Mouse (Mus musculus) forelimb bud, embryonic 11.5 days (tissue): ENCODE data around the gene Bean1.
"Not testable (repeated sequence)": the region's sequence is repeated elsewhere in the genome, so short reads cannot be mapped to it uniquely, and the experiment has no call there.

Experiments used
- DNase-seq: peaks from one replicate; pipeline ENCODE4 v3.0.0-alpha.2; 2012; ENCODE audit warnings: low read depth, low spot score

Gene Bean1

GRCm38 (mm10) chr8:104242038-104242644 lies 71.9 kb downstream of the Bean1 start:
- DNase-seq, result no peak

DNA sequence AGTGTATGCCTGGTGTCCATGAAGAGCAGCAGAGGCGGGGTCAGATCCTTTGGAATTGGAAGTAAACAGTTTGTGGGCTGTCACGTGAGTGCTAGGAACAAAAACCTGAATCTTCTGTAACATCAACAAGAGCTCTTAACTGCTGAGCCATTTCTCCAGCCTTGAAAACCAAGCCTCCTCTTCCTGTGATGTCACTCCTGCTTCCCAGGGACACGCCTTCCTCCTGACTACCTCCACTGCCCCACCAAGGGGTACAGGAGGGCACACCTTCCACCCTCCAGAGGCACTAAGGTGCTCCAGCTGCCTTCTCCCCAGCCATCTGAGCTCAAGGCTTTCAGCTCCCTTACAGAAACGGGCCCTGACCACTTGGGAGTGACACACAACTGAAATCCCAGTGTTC lies 76.4 kb downstream of the Bean1 start:
- DNase-seq, result no peak

DNA sequence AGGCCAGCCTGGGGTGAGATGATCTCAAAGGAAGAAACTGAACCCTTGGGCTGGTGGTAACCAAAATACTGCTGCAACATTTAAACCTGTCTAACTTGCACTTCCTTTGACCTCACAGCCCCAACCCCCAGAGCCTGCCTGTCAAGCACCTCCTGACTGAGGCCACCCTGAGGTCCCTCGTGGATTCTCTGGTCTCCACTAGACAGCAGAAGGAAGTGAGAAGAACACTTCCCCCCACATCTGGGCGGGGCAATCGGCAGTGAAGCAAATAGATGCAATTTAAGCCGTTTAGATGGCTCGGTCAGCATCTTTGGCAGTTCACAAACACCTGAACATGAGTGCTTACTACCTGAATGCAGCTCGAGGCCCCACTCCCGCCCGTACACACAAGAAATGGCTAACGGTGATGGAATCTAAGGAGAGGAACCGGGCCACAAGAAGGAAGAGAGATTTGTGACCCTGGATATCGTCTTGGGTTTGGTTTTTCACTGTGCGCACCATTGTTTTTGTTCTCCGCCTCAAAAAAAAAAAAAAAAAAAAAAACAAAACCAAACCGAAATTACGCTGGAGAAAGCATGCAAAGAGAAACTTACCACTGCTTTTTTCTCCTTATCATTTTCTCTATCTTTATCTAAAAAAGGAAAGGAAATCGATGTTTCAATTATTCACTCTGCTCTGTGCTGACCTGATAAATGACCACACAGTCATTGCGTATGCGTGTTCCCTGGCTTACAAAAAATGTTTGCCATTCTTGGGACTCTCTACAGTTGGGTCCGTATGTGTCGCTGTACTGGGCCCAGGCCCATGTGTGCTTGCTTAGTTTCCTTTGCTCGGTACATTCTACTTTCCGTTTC lies 77.0 kb downstream of the Bean1 start:
- DNase-seq, result no peak

DNA sequence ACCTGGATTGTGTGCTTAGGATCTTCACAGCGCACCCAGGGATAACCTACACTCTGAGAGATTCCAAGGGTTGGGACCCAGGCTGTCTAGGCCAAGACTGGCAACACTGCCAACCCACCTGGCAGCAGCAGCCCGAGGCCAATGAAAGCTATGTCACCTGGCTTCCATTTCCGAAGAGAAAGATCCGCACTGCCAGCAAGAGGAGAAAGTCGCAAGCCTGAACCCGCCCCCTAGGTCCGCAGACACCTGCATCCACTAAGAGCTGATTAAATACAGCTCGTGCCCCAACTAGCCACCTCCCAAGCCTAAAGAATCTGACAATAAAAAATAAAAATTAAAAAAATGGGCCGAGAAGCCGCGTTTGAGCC lies 77.7 kb downstream of the Bean1 start:
- DNase-seq, result peak; percentile 5

- peak; percentile 58 for DNase-seq
Observed at GRCm38 (mm10) chr8:104248276-104248675, 78.0 kb downstream of the Bean1 start, which contains the start of gene Tk2. TSS of gene Tk2 (minus strand) at chr8:104248558.

DNA sequence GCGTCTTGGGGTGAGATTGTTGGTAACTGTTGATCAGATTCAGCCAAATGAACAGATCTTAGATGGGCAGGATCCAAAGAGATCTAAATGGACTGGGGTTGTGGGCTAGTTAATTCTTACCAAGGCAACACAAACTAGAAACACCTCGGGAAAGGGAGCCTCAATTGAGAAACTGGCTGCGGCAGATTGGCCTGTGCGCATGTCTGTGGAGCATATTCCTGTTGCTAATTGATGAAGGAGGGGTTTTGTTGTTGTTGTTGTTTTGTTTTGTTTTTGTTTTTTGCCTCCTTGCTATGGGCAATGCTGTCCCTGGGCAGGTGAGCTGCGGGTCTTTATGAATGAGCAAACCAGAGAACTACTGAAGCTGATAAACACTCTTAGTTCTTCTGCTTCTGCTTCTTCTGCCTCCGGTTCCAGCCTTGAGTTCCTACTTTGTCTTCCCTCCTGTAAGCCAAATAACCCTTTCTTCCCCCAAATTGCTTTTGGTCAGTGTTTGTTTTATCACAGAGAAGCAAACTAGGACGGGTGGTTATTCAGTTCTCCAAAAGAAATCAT lies 79.3 kb downstream of the Bean1 start:
- DNase-seq, result no peak

DNA sequence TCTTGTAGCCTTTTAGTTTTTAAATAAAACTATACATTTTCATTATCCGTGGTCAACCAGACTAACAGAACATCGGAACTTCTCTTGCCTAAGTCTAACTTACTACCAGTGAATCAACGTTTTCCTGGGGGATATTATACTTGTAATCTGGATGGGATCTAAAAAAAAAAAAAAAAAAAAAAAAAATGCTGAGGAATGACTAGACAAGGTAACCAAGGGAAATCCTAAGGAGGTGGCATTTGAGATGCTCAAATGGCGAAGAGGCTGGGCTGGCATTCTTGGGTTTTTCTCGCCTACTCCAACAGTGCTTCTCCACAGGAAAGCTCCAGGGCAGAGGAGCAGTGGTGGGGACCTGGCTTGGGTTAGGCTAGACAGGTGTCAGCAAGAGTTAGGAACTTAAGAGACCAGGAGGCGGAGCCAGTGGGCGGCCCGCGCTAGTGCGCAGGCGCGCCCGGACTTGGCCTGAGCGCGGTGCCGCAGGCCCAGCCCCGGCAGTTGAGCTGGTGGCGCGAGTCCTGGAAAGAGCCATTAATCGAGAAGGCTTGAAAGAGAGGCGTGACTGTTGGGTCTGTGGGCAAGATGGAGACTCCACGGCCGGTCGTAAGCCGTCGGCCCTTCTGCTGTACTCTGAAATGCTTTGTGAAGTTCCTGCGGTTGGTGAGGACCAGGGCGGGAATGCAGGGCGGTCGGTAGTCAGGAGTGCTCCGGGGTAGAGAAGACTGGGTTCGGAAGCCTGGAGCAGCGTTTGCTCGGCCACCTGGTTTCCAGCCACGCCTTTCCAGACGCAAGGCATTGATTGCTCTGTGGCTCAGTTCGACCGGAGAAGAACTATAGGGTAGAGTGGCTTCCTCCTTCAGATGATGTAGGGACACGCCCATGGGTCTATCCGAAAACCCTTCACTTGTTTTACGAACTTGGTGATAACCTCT lies 80.5 kb downstream of the Bean1 start, which contains the start of gene Cklf:
TSS of gene Cklf (plus strand) at position 423 of the 929 bp plus-strand sequence.
- DNase-seq, result peak; percentile 97

DNA sequence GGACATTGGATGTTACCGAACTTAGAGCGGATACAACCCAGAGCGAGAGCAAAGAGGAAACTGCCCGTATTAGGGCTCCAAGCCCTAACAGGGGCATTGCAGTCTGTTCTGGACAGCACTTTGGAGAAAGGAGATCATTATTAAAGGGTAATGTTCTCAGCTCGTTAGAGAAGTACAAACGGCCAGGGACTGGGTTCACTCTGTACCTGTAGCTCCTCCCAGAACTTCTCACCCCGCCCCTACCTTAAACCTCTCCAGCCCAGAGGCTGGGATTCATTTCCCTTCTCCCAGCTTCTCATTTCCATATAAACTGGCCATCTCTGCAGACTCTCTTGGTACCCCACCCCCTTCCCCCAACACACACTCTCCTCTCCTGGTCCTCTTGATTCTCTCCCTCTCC lies 81.2 kb downstream of the Bean1 start:
- peak; percentile 6 for DNase-seq

DNA sequence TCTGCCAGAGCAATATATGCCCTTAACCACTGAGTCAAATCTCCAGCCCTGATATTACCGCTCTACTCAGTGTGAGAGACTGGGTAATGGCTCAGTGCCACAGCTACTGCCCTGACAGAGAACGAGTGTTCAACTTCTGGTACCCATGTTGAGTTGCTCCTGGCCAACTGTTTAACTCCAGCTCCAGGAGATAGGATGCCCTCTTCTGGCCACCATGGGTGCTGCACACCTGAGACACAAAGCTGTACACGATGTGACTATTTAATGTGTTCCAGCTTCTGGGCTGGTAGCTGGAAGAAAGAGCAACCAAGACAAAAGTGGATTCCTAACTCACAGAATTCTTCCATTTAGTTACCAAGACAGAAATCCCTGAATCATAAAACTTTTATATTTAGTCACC lies 82.8 kb downstream of the Bean1 start:
- peak; percentile 9 for DNase-seq

DNA sequence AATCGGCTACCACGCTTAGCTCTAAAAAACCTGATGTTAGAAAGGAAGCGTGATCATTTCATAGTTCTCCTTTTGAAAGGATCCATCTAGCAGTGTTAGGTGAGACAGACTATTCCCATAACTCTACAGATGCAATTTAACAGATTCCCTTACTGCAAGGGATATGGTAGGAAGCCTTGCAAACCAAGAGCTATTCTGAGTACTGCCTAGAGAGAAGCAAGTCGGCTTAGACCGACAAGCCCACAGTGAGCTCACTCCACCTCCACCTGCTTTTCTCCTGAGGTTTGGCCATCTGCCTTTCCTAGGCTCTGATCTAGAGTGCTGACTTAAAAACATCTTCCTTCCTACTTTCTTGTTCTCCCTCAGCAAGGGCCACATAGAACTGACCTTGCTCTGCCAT lies 91.6 kb downstream of the Bean1 start:
- DNase-seq, result not testable (repeated sequence)

DNA sequence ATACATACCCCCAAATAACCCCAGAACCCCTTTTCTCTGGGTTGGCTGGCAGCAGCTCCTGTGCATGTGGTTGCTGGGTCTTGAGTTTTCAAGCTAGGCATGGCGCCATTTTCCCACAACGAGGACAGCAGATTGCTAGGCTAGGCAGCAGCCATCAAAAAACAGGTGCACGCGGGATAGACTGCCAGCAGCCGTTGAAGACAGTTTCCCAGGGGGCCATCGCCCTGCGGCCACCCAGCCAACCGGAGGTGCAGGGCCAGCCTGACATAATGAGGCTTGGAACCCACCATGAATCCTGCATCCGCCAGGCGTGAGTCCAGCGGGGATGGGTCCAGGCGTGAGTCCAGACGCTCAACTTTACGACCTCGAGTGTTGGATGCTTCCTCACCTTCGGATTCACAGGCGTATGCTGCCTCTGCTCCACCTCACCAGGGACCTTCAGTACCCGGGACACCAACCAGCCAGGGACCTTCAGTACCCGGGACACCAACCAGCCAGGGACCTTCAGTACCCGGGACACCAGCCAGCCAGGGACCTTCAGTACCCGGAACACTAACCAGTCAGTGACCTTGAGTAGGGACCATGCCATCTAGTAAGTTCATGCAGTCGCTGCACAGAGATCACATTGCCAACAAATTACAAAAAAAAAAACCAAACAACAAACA lies 94.2 kb downstream of the Bean1 start:
- not testable (repeated sequence) for DNase-seq

- DNase-seq, result no peak
Observed at GRCm38 (mm10) chr8:104268368-104268767, 98.1 kb downstream of the Bean1 start.
